Mouse (Mus musculus) intestine, embryonic 16.5 days (tissue): Measurements from ENCODE around the gene Olfr110. TPM values are rescaled to one million over a fixed set of nuclear protein-coding genes. Genes with fewer than 3 reads are reported as not detected.
"Not testable (repeated sequence)": the region's sequence is repeated elsewhere in the genome, so short reads cannot be mapped to it uniquely, and the experiment has no call there.

Experiments
- ATAC-seq: fragments of 200-750 bp; cut with Nextera tagmentation; 2 replicates; pipeline ENCODE4 v1.8.0; 2017; ENCODE audit warnings: moderate TSS enrichment, moderate library complexity
- H3K27ac ChIP-seq: fragments of 300-500 bp; sonication (generic); 2 replicates; pipeline ENCODE4 v1.5.1; 2014; ENCODE audit warnings: mild to moderate bottlenecking, low read length
- H3K27me3 ChIP-seq: fragments of 300-500 bp; sonication (generic); replicated peaks from 2 replicates; pipeline ENCODE4 v1.6.1; 2014; ENCODE audit warnings: low read length, control low read depth, mixed read lengths; ENCODE audit not compliant: control insufficient read depth, insufficient read depth
- H3K36me3 ChIP-seq: fragments of 300-500 bp; sonication (generic); 2 replicates; pipeline ENCODE4 v1.6.1; 2014; ENCODE audit warnings: low read length, control low read depth; ENCODE audit not compliant: control insufficient read depth, insufficient read depth
- H3K4me1 ChIP-seq: fragments of 300-500 bp; sonication (generic); 2 replicates; pipeline ENCODE4 v1.6.1; 2014; ENCODE audit warnings: low read length, control low read depth, mixed read lengths; ENCODE audit not compliant: control insufficient read depth, insufficient read depth
- H3K4me2 ChIP-seq: fragments of 300-500 bp; sonication (generic); 2 replicates; pipeline ENCODE4 v1.6.1; 2014; ENCODE audit warnings: low read depth, low read length, control low read depth
- H3K4me3 ChIP-seq: fragments of 300-500 bp; sonication (generic); 2 replicates; pipeline ENCODE4 v1.5.1; 2014; ENCODE audit warnings: mild to moderate bottlenecking, low read length
- H3K9ac ChIP-seq: fragments of 300-500 bp; sonication (generic); 2 replicates; pipeline ENCODE4 v1.6.1; 2014; ENCODE audit warnings: low read depth, low read length
- H3K9me3 ChIP-seq: fragments of 300-500 bp; sonication (generic); 2 replicates; pipeline ENCODE4 v1.6.1; 2016; ENCODE audit warnings: low read length, control low read depth; ENCODE audit not compliant: control insufficient read depth
- WGBS: fragments of 180-500 bp; shearing (Covaris S2); extraction: QIAGEN DNeasy Blood & Tissue Kit; methylation state at CpG from one replicate; pipeline ENCODE4 v1.1.7; 2014; 5-methylcytosine and 5-hydroxymethylcytosine counted together
- polyA plus RNA-seq: library from polyadenylated mRNA; unstranded; fragments of >200 nt; fragmentation: Nextera tagmentation; extraction: Ambion mirVana; gene quantifications from 2 replicates; pipeline ENCODE4 v1.2.1, GENCODE M21; 2015

The Olfr110 gene
- polyA plus RNA-seq, result not detected in 2 replicates

- no peak within 1 kb of the TSS for H3K4me3 ChIP-seq
- H3K27me3 ChIP-seq, result no peaks in the 10 kb centered on the region
- no peaks in the 10 kb centered on the region for H3K4me1 ChIP-seq
- H3K9me3 ChIP-seq, result no peaks in the 10 kb centered on the region
- no peak within 1 kb of the TSS for H3K4me2 ChIP-seq
- no peaks in the 10 kb centered on the region for H3K36me3 ChIP-seq
- ATAC-seq, result no peak
- 48% methylated on average over 1 of the region's 1 CpGs for WGBS
- H3K27ac ChIP-seq, result no peak within 1 kb of the TSS
- H3K9ac ChIP-seq, result no peak within 1 kb of the TSS
Observed at GRCm38 (mm10) chr17:37491930-37492518, at the start of gene Olfr110. Gene Olfr110, plus strand, starts transcription at chr17:37492468.

DNA sequence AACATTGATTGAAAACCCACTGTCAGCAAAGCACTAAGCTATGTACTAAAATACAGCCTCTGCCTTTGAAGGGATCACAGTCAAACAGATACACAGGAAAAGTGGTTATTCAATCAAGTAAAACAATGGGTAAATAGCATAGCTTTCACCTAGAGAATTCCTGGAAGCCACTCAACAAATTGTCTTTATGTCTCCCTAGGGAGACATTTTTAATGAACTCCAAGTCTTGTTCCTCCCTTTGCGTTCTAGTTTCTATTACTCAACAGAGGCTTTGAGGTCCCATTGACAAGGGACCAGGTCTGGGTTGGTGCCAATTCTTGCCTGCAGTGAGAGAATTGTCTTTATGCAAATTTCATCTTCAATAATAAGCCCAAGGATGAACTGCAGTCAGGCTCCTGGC lies 47.1 kb upstream of the Olfr110 start, which contains the start of gene Olfr108:
Olfr108 (plus strand) TSS at position 301 of the 400 bp plus-strand sequence.
- Histone ChIP-seq H3K27ac (no peak within 1 kb of the TSS), H3K27me3 (no peaks in the 10 kb centered on the region), H3K9me3 (no peaks in the 10 kb centered on the region), H3K9ac (no peak within 1 kb of the TSS), H3K4me1 (no peaks in the 10 kb centered on the region), H3K4me3 (no peak within 1 kb of the TSS), H3K4me2 (no peak within 1 kb of the TSS), H3K36me3 (no peaks in the 10 kb centered on the region)
- 88% methylated on average over 1 of the region's 1 CpGs for WGBS
- ATAC-seq, result no peak

- Histone ChIP-seq H3K27me3 (no peaks in the 10 kb centered on the region), H3K27ac (no peak within 1 kb of the TSS), H3K4me1 (no peaks in the 10 kb centered on the region), H3K4me2 (no peak within 1 kb of the TSS), H3K9ac (no peak within 1 kb of the TSS), H3K9me3 (no peaks in the 10 kb centered on the region), H3K4me3 (no peak within 1 kb of the TSS), H3K36me3 (no peaks in the 10 kb centered on the region)
- WGBS, result 89% methylated on average over 1 of the region's 1 CpGs
- ATAC-seq, result no peak
Observed at GRCm38 (mm10) chr17:37458616-37459015, 33.7 kb upstream of the Olfr110 start, which contains the start of gene Olfr109. Gene Olfr109, plus strand, starts transcription at chr17:37458916.

DNA sequence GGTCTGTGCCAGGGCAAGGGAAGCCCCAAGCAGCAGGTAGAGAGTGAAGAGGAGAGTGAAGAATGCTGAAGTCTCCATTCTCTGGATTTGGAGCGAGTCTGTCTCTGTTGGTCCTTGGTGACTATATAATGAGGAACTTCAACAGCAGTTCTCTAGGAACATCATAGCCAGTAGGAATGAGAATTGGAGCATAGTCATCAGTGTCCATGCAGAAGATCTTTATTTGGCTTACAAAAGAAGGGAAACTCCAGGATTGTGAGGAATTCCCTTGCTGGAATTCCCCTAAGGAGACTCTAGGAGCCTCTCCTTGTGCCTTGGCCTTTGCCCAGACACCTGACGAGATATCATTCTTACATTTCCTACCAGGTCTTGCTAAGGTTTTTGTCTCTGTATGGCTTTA lies 8.8 kb upstream of the Olfr110 start, which contains the start of gene H2-M2:
H2-M2 (minus strand) TSS at position 101 of the 400 bp plus-strand sequence.
- no peaks in the 10 kb centered on the region for H3K27me3 ChIP-seq
- no peak within 1 kb of the TSS for H3K27ac ChIP-seq
- 73% methylated on average over 2 of the region's 2 CpGs for WGBS
- no peaks in the 10 kb centered on the region for H3K36me3 ChIP-seq
- no peaks in the 10 kb centered on the region for H3K4me1 ChIP-seq
- H3K4me2 ChIP-seq, result no peak within 1 kb of the TSS
- no peak within 1 kb of the TSS for H3K4me3 ChIP-seq
- no peaks in the 10 kb centered on the region for H3K9me3 ChIP-seq
- no peak within 1 kb of the TSS for H3K9ac ChIP-seq
- no peak for ATAC-seq

- 85% methylated on average over 4 of the region's 4 CpGs for WGBS
- Histone ChIP-seq H3K4me1 (no peaks in the 10 kb centered on the region), H3K27me3 (no peaks in the 10 kb centered on the region), H3K9me3 (no peaks in the 10 kb centered on the region), H3K9ac (no peak within 1 kb of the TSS), H3K27ac (no peak within 1 kb of the TSS), H3K36me3 (no peaks in the 10 kb centered on the region), H3K4me2 (no peak within 1 kb of the TSS), H3K4me3 (no peak within 1 kb of the TSS)
- no peak for ATAC-seq
Observed at GRCm38 (mm10) chr17:37507730-37508129, 15.5 kb downstream of the Olfr110 start, which contains the start of gene Olfr111. Gene Olfr111, plus strand, starts transcription at chr17:37508030.

DNA sequence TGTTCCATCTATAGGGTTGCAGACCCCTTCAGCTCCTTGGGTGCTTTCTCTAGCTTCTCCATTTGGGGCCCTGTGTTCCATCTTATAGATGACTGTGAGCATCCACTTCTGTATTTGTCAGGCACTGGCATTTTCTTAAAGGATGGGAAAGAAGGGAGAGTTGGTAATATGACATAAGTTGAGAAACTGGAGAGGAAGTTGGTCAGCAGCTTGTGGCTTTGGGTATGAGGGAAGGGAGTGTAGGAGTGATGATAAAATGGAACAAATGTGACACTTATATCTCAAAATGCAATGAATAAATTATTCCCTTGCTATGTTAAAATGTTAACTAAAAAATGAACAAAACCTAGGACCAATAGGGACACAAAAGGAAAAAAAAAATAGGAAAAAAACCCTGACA lies 32.3 kb downstream of the Olfr110 start:
- H3K4me3 ChIP-seq, H3K27ac ChIP-seq, H3K27me3 ChIP-seq, H3K36me3 ChIP-seq, ATAC-seq, H3K9ac ChIP-seq, H3K9me3 ChIP-seq, H3K4me2 ChIP-seq, H3K4me1 ChIP-seq: not testable (repeated sequence)

- H3K4me2 ChIP-seq, ATAC-seq, H3K27me3 ChIP-seq, H3K9me3 ChIP-seq, H3K9ac ChIP-seq, H3K36me3 ChIP-seq, H3K4me1 ChIP-seq, H3K27ac ChIP-seq, H3K4me3 ChIP-seq: not testable (repeated sequence)
- 70% methylated on average over 1 of the region's 1 CpGs for WGBS
Observed at GRCm38 (mm10) chr17:37525427-37525826, 33.2 kb downstream of the Olfr110 start.

DNA sequence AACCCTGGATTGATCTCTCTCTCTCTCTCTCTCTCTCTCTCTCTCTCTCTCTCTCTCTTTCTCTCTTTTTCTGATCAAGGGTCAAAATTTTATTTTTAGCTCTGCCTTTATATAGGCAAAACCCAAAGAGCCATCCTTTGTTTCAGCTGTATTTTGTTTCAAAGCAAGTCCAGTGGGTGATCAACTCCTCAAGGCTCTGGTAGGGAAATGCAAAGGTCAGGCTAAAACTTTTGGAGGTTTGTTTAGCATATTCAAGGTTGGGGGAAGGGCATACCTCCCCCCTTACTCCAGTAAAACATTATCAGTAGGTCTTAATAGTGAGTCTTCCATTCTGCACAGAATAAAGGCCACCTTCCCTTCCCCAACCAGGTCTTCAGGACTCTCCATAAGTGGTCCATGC lies 42.9 kb downstream of the Olfr110 start:
- Histone ChIP-seq H3K9me3 (no peaks in the 10 kb centered on the region), H3K4me3 (no peak overlapping the region), H3K27ac (no peak overlapping the region), H3K36me3 (no peaks in the 10 kb centered on the region), H3K4me1 (no peaks in the 10 kb centered on the region), H3K9ac (no peak overlapping the region), H3K27me3 (no peaks in the 10 kb centered on the region), H3K4me2 (no peak overlapping the region)
- ATAC-seq, result no peak

DNA sequence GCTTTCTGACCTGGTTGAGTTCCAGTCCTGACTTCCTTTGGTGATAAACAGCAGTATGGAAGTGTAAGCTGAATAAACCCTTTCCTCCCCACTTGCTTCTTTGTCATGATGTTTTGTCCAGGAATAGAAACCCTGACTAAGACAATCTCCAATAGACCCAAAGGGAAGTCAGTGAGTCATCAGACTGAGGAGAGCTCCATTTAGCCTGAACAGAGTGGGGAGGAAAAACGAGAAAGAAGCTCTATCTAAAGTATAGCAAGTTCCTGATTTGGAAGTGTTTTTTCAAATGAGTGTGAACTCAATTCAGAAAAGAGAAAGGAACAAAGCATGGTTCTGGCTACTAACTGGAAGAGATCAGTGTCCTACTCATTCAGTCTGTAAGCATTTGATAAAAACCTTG lies 46.1 kb downstream of the Olfr110 start:
- H3K27ac ChIP-seq, H3K36me3 ChIP-seq, H3K9ac ChIP-seq, H3K4me1 ChIP-seq, H3K4me2 ChIP-seq, H3K4me3 ChIP-seq, H3K9me3 ChIP-seq, ATAC-seq, H3K27me3 ChIP-seq: not testable (repeated sequence)
- 60% methylated on average over 1 of the region's 1 CpGs for WGBS
